In genomic region chr12:114009391-114009790, GRCm38 (mm10) we compare ENCODE assay signal across 28 mouse cellular contexts.
"Had no signal": no experiment of that assay in that cellular context is flagged by ENCODE, and none has a peak within 500 bp of the region (broad histone marks: within the 10 kb centered on the region; RNA-seq: fewer than 3 reads in every experiment).

No protein-coding gene starts in this region.

- H3K27me3 ChIP-seq: heart, embryonic 12.5 days; heart, embryonic 13.5 days; heart, embryonic 15.5 days; hindbrain, embryonic 12.5 days; hindbrain, embryonic 13.5 days; hindbrain, embryonic 15.5 days; intestine, embryonic 15.5 days had no signal

- H3K4me3 ChIP-seq: heart, adult 2 months; heart, embryonic 10.5 days; heart, embryonic 12.5 days; heart, embryonic 13.5 days; heart, embryonic 15.5 days; hindbrain, embryonic 10.5 days; hindbrain, embryonic 12.5 days; hindbrain, embryonic 13.5 days; hindbrain, embryonic 15.5 days; intestine, embryonic 15.5 days; layer of hippocampus, adult 2 months; left cerebral cortex, adult 2 months had no signal

- H3K4me1 ChIP-seq: heart, embryonic 10.5 days; heart, embryonic 12.5 days; heart, embryonic 13.5 days; heart, embryonic 15.5 days; hindbrain, embryonic 10.5 days; hindbrain, embryonic 12.5 days; hindbrain, embryonic 13.5 days; hindbrain, embryonic 15.5 days; intestine, embryonic 15.5 days had no signal

- H3K27ac ChIP-seq: heart, adult 2 months; heart, embryonic 10.5 days; heart, embryonic 13.5 days; heart, embryonic 15.5 days; hindbrain, embryonic 10.5 days; hindbrain, embryonic 12.5 days; hindbrain, embryonic 13.5 days; hindbrain, embryonic 14.5 days; hindbrain, embryonic 15.5 days; hindbrain, postnatal 0 days; intestine, embryonic 15.5 days; kidney, postnatal 0 days; layer of hippocampus, adult 2 months; left cerebral cortex, adult 2 months had no signal

- H3K4me2 ChIP-seq: heart, embryonic 12.5 days; heart, embryonic 13.5 days; heart, embryonic 15.5 days; hindbrain, embryonic 12.5 days; hindbrain, embryonic 13.5 days; hindbrain, embryonic 14.5 days; hindbrain, embryonic 15.5 days; intestine, embryonic 15.5 days had no signal

- H3K9ac ChIP-seq: heart, embryonic 12.5 days; heart, embryonic 13.5 days; heart, embryonic 15.5 days; hindbrain, embryonic 12.5 days; hindbrain, embryonic 13.5 days; hindbrain, embryonic 14.5 days; hindbrain, embryonic 15.5 days; intestine, embryonic 15.5 days had no signal

- H3K9me3 ChIP-seq: heart, embryonic 10.5 days; heart, embryonic 15.5 days; hindbrain, embryonic 15.5 days; intestine, embryonic 15.5 days had no signal

- ATAC-seq: hindbrain, embryonic 16.5 days; hindbrain, postnatal 0 days; inflammation-experienced regulatory T-cells, adult 6 months; intestine, embryonic 15.5 days; intestine, postnatal 0 days had no signal

- DNase-seq: heart, adult 2 months; heart, postnatal 10 days; heart, postnatal 14 days; heart, postnatal 36 days; heart, postnatal 4 days; kidney, adult 18-20 months; kidney, postnatal 10 days; kidney, postnatal 14 days; kidney, postnatal 4 days; layer of hippocampus, adult 9-11 months; layer of hippocampus, postnatal 36 days had no signal

- H3K36me3 ChIP-seq: heart, embryonic 10.5 days; heart, embryonic 12.5 days; heart, embryonic 13.5 days; heart, embryonic 15.5 days; hindbrain, embryonic 10.5 days; hindbrain, embryonic 12.5 days; hindbrain, embryonic 13.5 days; hindbrain, embryonic 15.5 days; intestine, embryonic 15.5 days had no signal
